Mouse (Mus musculus): ENCODE data around the gene Olfr1453. TPM values are rescaled to one million over a fixed set of nuclear protein-coding genes. Genes with fewer than 3 reads are reported as not detected.
"Not testable (repeated sequence)": the region's sequence is repeated elsewhere in the genome, so short reads cannot be mapped to it uniquely, and the experiment has no call there.

Olfr1453 gene
- not detected for polyA plus RNA-seq (2017; shearing (Covaris generic))

- no peak for ATAC-seq
These were observed at the start of gene Olfr1453 for GRCm38 (mm10) chr19:13028227-13028626. Olfr1453 (minus strand) TSS chr19:13028327.

- no peak for ATAC-seq
These were observed 32.2 kb upstream of the Olfr1453 start, which contains the start of gene Olfr1454 for GRCm38 (mm10) chr19:13060310-13060709. Olfr1454 (plus strand) TSS chr19:13060610.

GRCm38 (mm10) chr19:12994714-12995113 lies 33.4 kb downstream of the Olfr1453 start, which contains the start of gene Olfr1451:
Olfr1451 (plus strand) TSS chr19:12995014.
- ATAC-seq: no peak

GRCm38 (mm10) chr19:12992316-12992715 lies 35.8 kb downstream of the Olfr1453 start:
- ATAC-seq: not testable (repeated sequence)

Other genes with a start within 250 kb of the Olfr1453 start
- 10 to 100 TPM; 17.1 to 17.2 TPM for gene Zfp91, start 232.2 kb downstream of the Olfr1453 start, polyA plus RNA-seq (2017; shearing (Covaris generic))
- gene Lpxn, start 232.1 kb downstream of the Olfr1453 start, polyA plus RNA-seq (2017; shearing (Covaris generic)): 100 to 1,000 TPM; 242 to 258 TPM
- gene Gm5244, start 181.6 kb downstream of the Olfr1453 start, polyA plus RNA-seq (2017; shearing (Covaris generic)): not detected
- gene Olfr1444, start 171.0 kb downstream of the Olfr1453 start, polyA plus RNA-seq (2017; shearing (Covaris generic)): under 1 TPM; 0.19 to 0.25 TPM
- not detected for gene Olfr1445, start 144.5 kb downstream of the Olfr1453 start, polyA plus RNA-seq (2017; shearing (Covaris generic))
- gene Olfr1446, start 134.8 kb downstream of the Olfr1453 start, polyA plus RNA-seq (2017; shearing (Covaris generic)): 1 to 10 TPM in 1 of 2 experiments, not detected in 1; 1.1 TPM
- gene Olfr1447, start 124.6 kb downstream of the Olfr1453 start, polyA plus RNA-seq (2017; shearing (Covaris generic)): not detected
- not detected for gene Olfr1448, start 103.9 kb downstream of the Olfr1453 start, polyA plus RNA-seq (2017; shearing (Covaris generic))
- not detected for gene Olfr1449, start 97.5 kb downstream of the Olfr1453 start, polyA plus RNA-seq (2017; shearing (Covaris generic))
- not detected for gene Olfr1450, start 78.1 kb downstream of the Olfr1453 start, polyA plus RNA-seq (2017; shearing (Covaris generic))
- gene Olfr1451, start 33.3 kb downstream of the Olfr1453 start, polyA plus RNA-seq (2017; shearing (Covaris generic)): not detected
- gene Olfr1454, start 32.3 kb upstream of the Olfr1453 start, polyA plus RNA-seq (2017; shearing (Covaris generic)): not detected
- gene Olfr1457, start 69.6 kb upstream of the Olfr1453 start, polyA plus RNA-seq (2017; shearing (Covaris generic)): not detected
- not detected for gene Olfr1458, start 78.4 kb upstream of the Olfr1453 start, polyA plus RNA-seq (2017; shearing (Covaris generic))
- under 1 TPM in 1 of 2 experiments, not detected in 1; 0.11 TPM for gene Olfr1459, start 121.2 kb upstream of the Olfr1453 start, polyA plus RNA-seq (2017; shearing (Covaris generic))
- not detected for gene Olfr1461, start 134.7 kb upstream of the Olfr1453 start, polyA plus RNA-seq (2017; shearing (Covaris generic))
- gene Olfr1462, start 157.4 kb upstream of the Olfr1453 start, polyA plus RNA-seq (2017; shearing (Covaris generic)): under 1 TPM in 1 of 2 experiments, not detected in 1; 0.09 TPM
- not detected for gene Olfr1463, start 203.0 kb upstream of the Olfr1453 start, polyA plus RNA-seq (2017; shearing (Covaris generic))

All from activated CD4-positive, CD25-positive, alpha-beta regulatory T cell, adult 4 months (primary cell).